Mouse (Mus musculus) ES-Bruce4 (cell line): ENCODE measurements around the gene Neb.

Source experiments
- CTCF ChIP-seq: IDR thresholded peaks from one replicate; pipeline ENCODE4 v1.8.1; 2011; ENCODE audit warnings: low read depth, low read length
- EP300 ChIP-seq: IDR thresholded peaks from 2 replicates; pipeline ENCODE4 v1.6.1; 2011; ENCODE audit warnings: low read depth, low read length; ENCODE audit not compliant: insufficient read depth
- POLR2A ChIP-seq: IDR thresholded peaks from one replicate; pipeline ENCODE4 v1.8.1; 2011; ENCODE audit warnings: low read length; ENCODE audit not compliant: insufficient read depth

- TF ChIP-seq CTCF (no peak), EP300 (no peak), POLR2A (no peak)
Observed at GRCm38 (mm10) chr2:52386037-52386436, 7.8 kb upstream of the Neb start.
